Mouse (Mus musculus) forelimb bud, embryonic 11.5 days (tissue): ENCODE data around the gene Endov.

ENCODE experiments used
- DNase-seq: peaks from one replicate; pipeline ENCODE4 v3.0.0-alpha.2; 2012; ENCODE audit warnings: low read depth, low spot score

Endov gene

DNA sequence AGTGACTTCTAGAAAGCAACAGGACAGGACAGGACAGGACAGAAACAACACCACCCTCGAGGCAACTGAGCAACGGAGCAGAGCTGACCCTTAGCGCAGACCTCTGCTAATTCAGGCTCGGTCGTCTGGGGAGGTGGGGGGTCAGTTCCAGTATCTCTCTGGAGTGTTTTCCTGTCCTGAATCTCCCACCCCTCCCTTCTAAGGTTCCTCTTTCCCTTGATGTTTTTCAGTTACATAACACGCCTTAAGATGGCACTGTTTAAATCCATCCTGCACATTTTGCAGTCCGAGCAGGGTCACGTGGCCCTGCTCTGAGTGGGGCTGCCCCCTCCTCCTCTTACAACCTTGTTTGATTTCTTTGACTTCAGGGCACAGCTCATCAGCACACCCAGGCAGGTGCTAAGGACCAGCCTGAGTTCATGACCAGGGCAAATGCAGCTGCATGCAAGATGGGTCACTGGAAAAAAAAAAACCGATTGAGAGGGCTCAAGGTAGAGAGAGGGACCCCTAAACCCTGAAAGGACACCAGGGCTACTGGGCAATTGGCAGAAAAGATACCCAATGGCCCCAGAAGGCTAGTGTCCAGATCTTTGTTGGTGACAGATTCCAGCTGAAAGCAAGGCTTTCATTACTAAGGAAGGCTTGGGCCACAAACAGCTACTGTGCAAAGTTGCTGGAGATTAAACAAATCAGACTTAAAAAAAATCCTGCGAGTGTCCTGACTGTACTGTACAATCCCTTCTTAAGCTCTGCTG lies 54.8 kb downstream of the Endov start:
- DNase-seq, result no peak

DNA sequence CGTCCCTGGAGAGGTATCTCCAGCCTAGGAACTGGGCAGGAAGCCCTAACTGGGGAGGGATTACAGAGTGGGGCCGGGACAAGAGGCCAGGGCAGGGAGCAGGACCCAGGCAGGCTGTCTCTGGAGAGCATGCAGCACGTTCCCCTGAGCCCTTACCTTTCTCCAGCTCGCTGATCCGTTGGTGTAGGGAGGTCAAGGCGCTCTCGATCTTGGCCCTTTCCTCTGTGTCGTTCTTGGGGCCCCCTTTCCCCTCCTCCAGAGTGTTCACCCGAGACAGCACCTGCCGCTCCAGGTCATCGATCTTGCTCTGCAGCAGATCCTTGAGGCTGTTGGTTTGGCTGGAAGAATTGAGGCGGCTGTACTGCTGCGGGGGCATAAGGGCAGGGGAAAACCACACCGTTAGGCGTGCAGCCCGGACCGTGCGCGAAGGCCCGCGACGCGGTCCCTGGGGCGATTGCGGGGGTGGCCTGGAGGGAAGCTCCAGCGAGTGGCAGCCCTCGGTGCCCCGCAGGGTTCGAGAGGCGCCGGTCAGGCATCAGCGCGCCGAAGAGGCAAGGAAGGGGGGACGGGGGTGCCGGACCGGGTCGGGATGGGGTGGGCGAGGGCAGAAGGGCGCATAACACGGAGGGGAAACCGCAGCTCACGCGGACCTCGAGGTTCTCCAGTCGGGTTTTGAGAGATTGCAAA lies 55.5 kb downstream of the Endov start:
- DNase-seq, result no peak

GRCm38 (mm10) chr11:119547183-119547921 lies 56.2 kb downstream of the Endov start, which contains the start of gene Nptx1:
Nptx1 (minus strand) TSS chr11:119547753.
- no peak for DNase-seq

DNA sequence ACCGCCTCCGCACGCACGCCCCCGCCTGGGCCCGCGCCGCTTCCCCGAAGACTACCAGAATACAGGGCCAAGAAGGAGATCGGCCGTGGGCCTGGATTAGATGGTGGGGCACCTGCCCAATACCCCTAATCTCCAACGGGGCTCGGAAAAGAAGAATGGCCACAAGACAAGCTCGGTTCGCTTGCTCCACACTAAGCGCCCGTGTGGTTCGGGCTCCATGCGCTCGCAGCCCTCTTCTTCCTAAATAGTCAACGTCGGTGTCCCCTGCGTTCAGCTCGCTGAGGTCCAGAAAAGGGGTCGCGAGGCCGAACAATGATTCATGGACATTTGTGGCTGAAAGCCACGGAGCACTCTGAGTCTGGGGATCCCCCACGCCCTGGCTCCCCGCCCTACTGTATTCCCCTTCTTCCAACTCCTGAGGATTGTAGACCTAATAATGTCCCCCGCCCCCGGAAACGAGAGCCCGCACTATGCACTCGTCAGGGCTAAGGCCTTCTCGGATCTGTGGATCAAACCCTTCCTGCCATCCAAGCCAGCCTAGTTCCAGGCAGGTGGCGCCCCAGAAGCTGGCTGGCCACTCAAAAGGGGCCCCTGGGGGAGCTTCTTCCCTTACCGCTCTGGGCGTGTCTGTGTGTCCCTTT lies 56.9 kb downstream of the Endov start:
- no peak for DNase-seq

DNA sequence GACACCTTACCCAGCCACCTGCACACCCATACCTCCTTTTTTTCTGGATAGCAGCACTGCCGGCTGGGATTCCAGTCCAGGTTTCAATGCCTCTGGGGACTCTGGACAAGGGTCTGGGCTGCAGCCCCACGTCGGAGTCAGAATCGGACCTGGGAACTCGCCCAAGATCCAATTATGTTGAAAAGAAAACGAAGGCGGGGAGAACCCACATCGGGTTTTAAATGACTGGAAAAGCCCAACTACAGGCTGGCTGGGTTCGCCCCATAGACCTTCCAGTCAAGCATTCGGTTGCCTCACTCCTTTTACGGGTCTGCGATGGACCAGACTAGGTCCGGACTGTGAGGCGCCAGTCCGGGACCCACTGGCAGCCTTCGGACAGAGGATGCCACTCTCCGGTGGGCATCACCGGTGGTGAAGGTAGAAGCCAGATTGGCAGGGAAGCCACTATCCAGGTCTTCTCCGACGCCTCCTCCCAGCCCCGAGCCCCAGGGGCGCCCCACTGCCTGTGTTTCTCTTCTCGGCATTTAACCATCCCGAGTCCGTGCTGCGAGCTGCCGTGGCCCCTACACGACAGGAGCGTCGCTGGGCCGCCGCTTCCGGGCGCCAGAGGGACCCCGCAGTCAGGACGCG lies 57.7 kb downstream of the Endov start:
- DNase-seq, result no peak

- DNase-seq, result no peak
These were observed 58.2 kb downstream of the Endov start for GRCm38 (mm10) chr11:119549371-119549811.

- no peak for DNase-seq
These were observed 59.6 kb downstream of the Endov start for GRCm38 (mm10) chr11:119550546-119551335.

DNA sequence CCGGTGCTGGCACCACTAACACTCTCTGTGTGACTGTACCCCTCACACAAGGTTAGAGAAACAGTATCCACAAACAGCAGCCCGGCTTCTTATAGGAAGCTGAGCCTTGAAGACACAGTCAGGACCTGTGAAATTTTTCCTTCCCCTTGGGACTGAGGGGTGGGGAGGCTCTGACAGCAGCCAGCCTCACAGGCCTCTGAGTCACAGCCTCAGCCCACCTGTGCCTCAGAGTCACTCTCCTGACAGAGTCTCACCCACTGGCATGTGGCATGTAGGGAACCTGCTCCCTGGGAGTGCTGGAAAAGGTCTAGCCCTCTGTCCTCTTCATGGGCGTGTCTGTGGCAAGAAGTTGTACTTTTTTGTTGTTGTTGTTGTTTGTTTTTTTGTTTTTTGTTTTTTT lies 60.3 kb downstream of the Endov start:
- DNase-seq, result no peak

DNA sequence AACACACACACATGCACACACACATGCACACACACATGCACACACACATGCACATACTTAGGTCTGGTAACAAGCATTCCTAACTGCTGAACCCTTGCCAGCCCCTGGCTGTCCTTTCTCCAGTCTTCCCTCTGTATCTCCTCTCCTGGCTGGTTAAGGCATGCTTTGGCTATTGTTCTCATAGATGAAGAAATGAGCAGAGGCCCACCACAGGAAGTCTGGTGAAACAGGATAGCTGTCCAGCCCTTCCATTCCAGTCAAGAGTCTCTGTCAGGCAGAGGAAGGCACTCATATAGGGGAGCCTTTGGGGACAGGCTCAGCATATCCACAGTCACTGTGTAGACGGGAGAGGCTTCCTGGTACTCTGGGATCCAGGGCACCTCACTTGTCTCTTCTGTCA lies 61.2 kb downstream of the Endov start:
- no peak for DNase-seq

DNA sequence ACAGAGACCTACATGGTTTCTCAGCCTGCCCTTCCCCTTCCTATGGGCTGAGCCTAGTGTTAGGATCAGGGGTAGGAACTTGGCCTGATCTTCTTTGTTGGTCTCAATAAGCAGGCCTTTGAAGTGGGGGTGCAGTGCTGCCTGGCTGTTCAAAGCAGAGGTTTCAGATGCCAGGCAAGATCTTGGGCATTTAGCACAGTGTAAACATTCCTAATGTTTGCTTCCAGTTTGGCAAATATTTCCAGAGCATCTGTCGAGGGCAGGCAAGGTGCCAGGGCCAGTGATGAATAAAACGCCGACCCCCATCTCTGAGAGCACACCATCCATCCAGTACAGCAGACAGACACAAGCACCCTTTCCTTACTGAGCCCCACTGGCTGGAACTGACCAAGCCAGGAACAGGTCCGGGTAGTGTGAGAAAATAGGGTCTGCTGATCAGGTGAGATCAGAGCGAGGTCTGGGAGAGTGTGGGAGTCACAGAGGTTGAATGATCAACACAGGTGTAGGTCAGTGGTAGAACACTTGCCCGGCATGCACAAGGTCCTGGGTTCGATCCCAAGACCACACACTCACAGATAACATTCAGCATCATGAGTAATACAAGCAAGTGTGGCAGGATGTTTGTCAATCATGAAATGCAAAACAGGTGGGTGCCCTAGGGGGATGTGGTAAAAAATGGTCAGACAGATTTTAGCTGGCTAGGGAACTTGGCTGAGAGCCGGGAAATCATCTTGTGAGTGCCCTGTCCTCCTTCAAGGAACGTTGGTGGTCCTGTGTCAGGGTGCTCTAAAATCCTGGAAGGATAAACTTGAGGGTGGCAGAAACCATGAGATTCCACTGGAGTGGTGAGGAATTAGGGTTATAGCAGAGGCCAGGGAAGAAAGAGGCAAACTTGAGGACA lies 62.0 kb downstream of the Endov start:
- no peak for DNase-seq

DNA sequence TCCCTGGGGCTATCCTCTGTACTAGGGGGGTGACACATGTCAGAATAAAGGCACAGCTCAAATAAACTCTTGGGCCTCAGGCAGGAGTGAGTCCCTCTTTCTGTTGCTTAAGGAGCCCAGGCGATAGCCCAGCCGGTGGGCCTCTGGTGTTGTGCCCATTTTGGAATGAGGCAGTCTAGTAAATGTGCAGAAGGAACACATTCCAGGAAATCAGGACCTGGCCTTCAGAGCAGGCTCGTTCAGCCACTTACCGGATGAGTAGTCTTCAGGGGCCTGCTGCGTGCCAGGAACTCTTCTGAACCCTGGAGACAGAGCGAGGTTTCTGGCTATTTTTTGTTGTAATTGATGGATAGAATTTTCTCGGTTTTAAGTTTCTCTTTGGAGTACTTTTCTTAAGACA lies 63.6 kb downstream of the Endov start:
- no peak for DNase-seq

DNA sequence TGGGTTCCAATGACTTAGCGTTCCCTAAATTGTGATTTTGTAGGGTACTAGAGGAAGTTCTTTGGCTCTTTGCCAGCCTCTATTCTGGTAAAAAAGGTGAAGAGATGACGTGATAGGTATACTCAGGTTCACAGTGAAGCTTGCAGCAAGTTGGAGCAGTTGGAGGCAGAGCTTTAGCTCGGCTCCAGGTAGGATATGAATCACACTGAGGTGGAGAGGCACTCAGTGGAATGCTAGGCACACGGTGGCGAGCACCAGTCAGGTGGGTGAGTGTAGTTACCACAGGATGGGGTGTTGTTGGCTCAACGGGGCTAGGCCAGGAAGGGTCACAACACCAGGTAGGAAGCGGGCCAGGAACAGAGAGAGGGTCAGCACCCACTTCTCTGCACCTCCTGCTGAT lies 64.0 kb downstream of the Endov start:
- no peak for DNase-seq

DNA sequence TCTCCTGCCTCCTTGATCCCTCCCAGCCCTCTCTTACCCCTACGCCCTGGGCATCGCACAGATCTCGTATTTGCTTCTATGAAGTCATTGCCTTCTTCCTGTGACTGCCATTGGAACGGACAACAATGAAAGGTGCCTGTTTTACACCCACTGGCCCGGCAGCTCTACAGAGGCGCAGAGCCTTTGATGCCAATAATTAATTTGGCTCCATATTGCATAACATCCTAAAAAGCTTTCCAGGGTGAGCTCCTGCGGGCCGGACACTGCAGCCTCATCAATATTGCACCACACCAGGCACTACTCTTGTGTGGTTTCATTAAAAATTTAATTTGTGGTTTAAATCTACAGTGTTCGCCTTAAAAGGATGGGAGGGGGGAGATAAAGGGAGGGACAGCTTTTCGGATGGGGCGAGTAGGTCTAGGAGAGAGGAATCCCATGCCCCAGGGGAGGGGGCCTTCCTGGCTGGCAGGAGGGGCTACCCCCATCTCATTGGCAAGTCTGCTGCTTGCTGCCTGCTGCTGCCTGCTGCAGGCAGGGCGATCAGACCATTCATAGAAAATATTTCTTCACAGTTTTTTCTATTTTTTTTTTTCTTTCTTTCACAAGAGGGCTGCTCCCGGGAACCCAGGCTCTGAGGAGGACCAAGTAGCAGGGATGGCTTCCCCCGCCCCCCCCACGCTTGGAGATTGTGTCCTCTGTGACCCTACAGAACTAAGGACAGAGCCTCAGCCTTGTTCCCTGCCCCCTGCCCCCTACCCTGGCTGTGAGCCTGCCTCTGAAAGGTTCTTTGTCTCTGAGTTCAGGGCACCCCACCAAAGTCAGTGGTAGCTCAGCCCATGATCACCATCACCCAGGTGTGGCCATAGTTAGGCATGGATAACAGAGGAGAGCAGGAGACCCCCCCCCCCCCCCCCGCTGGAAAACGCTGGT lies 67.1 kb downstream of the Endov start:
- DNase-seq, result no peak

- peak; percentile 64 for DNase-seq
These were observed 67.9 kb downstream of the Endov start for GRCm38 (mm10) chr11:119558870-119559610.
